Mouse (Mus musculus) embryonic stem cell, embryonic (primary cell): ENCODE results near the gene Mxd3.

Experiments
- CTCF ChIA-PET, 4 experiments: fragments of 300-600 bp in 2 of 4; fragments of 350-600 bp in 2 of 4; sonication (Branson Sonifier 250); formaldehyde crosslinking; loops; one replicate each; lab custom pipeline; 2022; ENCODE audit warnings: inconsistent platforms in 2 of 4; lab: Charles Lee
- POLR2A ChIA-PET, 4 experiments: fragments of 300-600 bp in 2 of 4; fragments of 350-600 bp in 2 of 4; sonication (Branson Sonifier 250); formaldehyde crosslinking; loops; one replicate each; lab custom pipeline; 2022; ENCODE audit warnings: antibody characterized with exemption in 4 of 4, inconsistent platforms in 1 of 4; lab: Charles Lee

Mxd3 gene

GRCm38 (mm10) chr13:55329683-55330566, at the start of gene Mxd3:
Gene Mxd3 (minus strand): TSS chr13:55329823.
- ChIA-PET CTCF (interaction anchor here (0.5 to 4.1 kb wide), 18 partner anchors 9 to 401 kb away, joined by 3 to 43 read pairs (median 4); partner anchors contain the start of genes Grk6 (in 1 of the 4), Lman2 (in 1 of the 4) and Rgs14 (in 1 of the 4)), POLR2A (interaction anchor here (0.6 to 10.9 kb wide), 77 partner anchors 8 to 1409 kb away, joined by 3 to 243 read pairs (median 4); partner anchors contain the start of genes Lman2 (in 3 of the 4), Prelid1 (in 3 of the 4), Rab24 (in 3 of the 4) and B230219D22Rik (in 2 of the 4))

GRCm38 (mm10) chr13:55378907-55379580, 49.4 kb upstream of the Mxd3 start:
- ChIA-PET CTCF (interaction anchor here (0.5 to 1.8 kb wide), 19 partner anchors 11 to 273 kb away, joined by 3 to 11 read pairs (median 4); partner anchors contain the start of genes Ddx46 (in 2 of the 4), Grk6 (in 1 of the 4) and Lman2 (in 1 of the 4)), POLR2A (interaction anchor here in 3 of 4 experiments (0.6 to 1.6 kb wide), 19 partner anchors 10 to 472 kb away, joined by 3 to 13 read pairs (median 4); partner anchors contain the start of genes Lman2 (in 3 of the 3) and Rgs14 (in 1 of the 3))

- POLR2A ChIA-PET: interaction anchor here in 1 of 4 experiments (1.4 kb wide), 1 partner anchor 37 kb away, joined by 3 read pairs; no protein-coding TSS in a partner anchor
- CTCF ChIA-PET: no interaction called here
Measured at GRCm38 (mm10) chr13:55375877-55376276, 46.3 kb upstream of the Mxd3 start.

GRCm38 (mm10) chr13:55374206-55374924, 44.7 kb upstream of the Mxd3 start:
- ChIA-PET POLR2A (interaction anchor here in 2 of 4 experiments (0.7 to 1.2 kb wide), 5 partner anchors 10 to 39 kb away, joined by 3 to 4 read pairs (median 3); partner anchors contain the start of gene Lman2 (in 1 of the 2)), CTCF (interaction anchor here in 3 of 4 experiments (0.6 to 0.9 kb wide), 4 partner anchors 16 to 44 kb away, joined by 3 to 9 read pairs (median 3); no protein-coding TSS in a partner anchor)

GRCm38 (mm10) chr13:55371740-55372139, 42.1 kb upstream of the Mxd3 start:
- CTCF ChIA-PET: no interaction called here
- POLR2A ChIA-PET: interaction anchor here in 3 of 4 experiments (0.5 to 1.5 kb wide), 5 partner anchors 8 to 119 kb away, joined by 3 to 9 read pairs (median 4); partner anchors contain the start of genes Lman2 (in 2 of the 3) and Mxd3 (in 1 of the 3)

GRCm38 (mm10) chr13:55371007-55371681, 41.5 kb upstream of the Mxd3 start:
- POLR2A ChIA-PET: interaction anchor here in 2 of 4 experiments (0.5 to 1.5 kb wide), 5 partner anchors 8 to 118 kb away, joined by 3 to 9 read pairs (median 4); partner anchors contain the start of genes Lman2 (in 1 of the 2) and Mxd3 (in 1 of the 2)
- CTCF ChIA-PET: no interaction called here

GRCm38 (mm10) chr13:55370234-55370633, 40.6 kb upstream of the Mxd3 start:
- ChIA-PET POLR2A (interaction anchor here in 1 of 4 experiments (1.0 to 1.9 kb wide), 4 partner anchors 9 to 167 kb away, joined by 3 to 5 read pairs (median 4); partner anchors contain the start of gene Ddx41), CTCF (interaction anchor here in 1 of 4 experiments (0.7 kb wide), 1 partner anchor 22 kb away, joined by 3 read pairs; no protein-coding TSS in a partner anchor)

- CTCF ChIA-PET: interaction anchor here in 1 of 4 experiments (0.7 to 1.4 kb wide), 2 partner anchors 23 to 40 kb away, joined by 3 to 6 read pairs; partner anchors contain the start of gene Mxd3
- POLR2A ChIA-PET: interaction anchor here in 2 of 4 experiments (0.6 to 1.9 kb wide), 5 partner anchors 9 to 167 kb away, joined by 3 to 8 read pairs (median 4); partner anchors contain the start of genes Ddx41 (in 1 of the 2) and Grk6 (in 1 of the 2)
Measured at GRCm38 (mm10) chr13:55369531-55370114, 40.0 kb upstream of the Mxd3 start, which contains the start of gene Rgs14. Gene Rgs14 (plus strand): TSS chr13:55369732.

- ChIA-PET CTCF (interaction anchor here in 1 of 4 experiments (1.4 kb wide), 1 partner anchor 39 kb away, joined by 6 read pairs; the partner anchor contains the start of gene Mxd3), POLR2A (interaction anchor here in 2 of 4 experiments (0.6 to 1.9 kb wide), 2 partner anchors 10 to 169 kb away, joined by 3 to 5 read pairs; no protein-coding TSS in a partner anchor)
Measured at GRCm38 (mm10) chr13:55368401-55368800, 38.8 kb upstream of the Mxd3 start.

- POLR2A ChIA-PET: interaction anchor here (0.6 to 2.8 kb wide), 48 partner anchors 9 to 596 kb away, joined by 3 to 17 read pairs (median 4); partner anchors contain the start of genes Grk6 (in 2 of the 4), Ddx41 (in 1 of the 4), Mxd3 (in 1 of the 4) and Prelid1 (in 1 of the 4)
- CTCF ChIA-PET: interaction anchor here (0.6 to 1.7 kb wide), 8 partner anchors 16 to 74 kb away, joined by 3 to 7 read pairs (median 4); partner anchors contain the start of gene Mxd3 (in 1 of the 4)
Measured at GRCm38 (mm10) chr13:55362453-55363060, 32.9 kb upstream of the Mxd3 start, which contains the start of gene Lman2. Gene Lman2 (minus strand): TSS chr13:55362783.

- ChIA-PET POLR2A (interaction anchor here in 3 of 4 experiments (1.0 to 2.8 kb wide), 13 partner anchors 8 to 179 kb away, joined by 3 to 17 read pairs (median 7); partner anchors contain the start of genes Grk6 (in 1 of the 3) and Mxd3 (in 1 of the 3)), CTCF (interaction anchor here in 1 of 4 experiments (1.1 kb wide), 1 partner anchor 31 kb away, joined by 5 read pairs; no protein-coding TSS in a partner anchor)
Measured at GRCm38 (mm10) chr13:55361974-55362452, 32.4 kb upstream of the Mxd3 start.

- ChIA-PET CTCF (no interaction called here), POLR2A (interaction anchor here in 3 of 4 experiments (1.0 to 2.2 kb wide), 4 partner anchors 14 to 173 kb away, joined by 3 to 15 read pairs (median 4); no protein-coding TSS in a partner anchor)
Measured at GRCm38 (mm10) chr13:55361145-55361544, 31.5 kb upstream of the Mxd3 start.

- ChIA-PET POLR2A (interaction anchor here (0.5 to 15.9 kb wide), 16 partner anchors 7 to 119 kb away, joined by 3 to 243 read pairs (median 5); partner anchors contain the start of genes Lman2 (in 1 of the 4) and Mxd3 (in 1 of the 4)), CTCF (interaction anchor here in 2 of 4 experiments (0.6 to 2.4 kb wide), 3 partner anchors 8 to 385 kb away, joined by 3 to 9 read pairs (median 4); no protein-coding TSS in a partner anchor)
Measured at GRCm38 (mm10) chr13:55346745-55347144, 17.1 kb upstream of the Mxd3 start.

- CTCF ChIA-PET: interaction anchor here in 2 of 4 experiments (0.6 to 1.7 kb wide), 2 partner anchors 16 to 56 kb away, joined by 3 to 4 read pairs; no protein-coding TSS in a partner anchor
- POLR2A ChIA-PET: interaction anchor here in 3 of 4 experiments (0.6 to 15.9 kb wide), 9 partner anchors 9 to 146 kb away, joined by 3 to 243 read pairs (median 7); partner anchors contain the start of genes Mxd3 (in 3 of the 3) and Prelid1 (in 1 of the 3)
Measured at GRCm38 (mm10) chr13:55344286-55344685, 14.7 kb upstream of the Mxd3 start.
